ENCODE assay signal across 21 mouse cellular contexts in genomic region chr7:67755366-67755765, GRCm38 (mm10).
"Had no signal": no experiment of that assay in that cellular context is flagged by ENCODE, and none has a peak within 500 bp of the region (broad histone marks: within the 10 kb centered on the region; RNA-seq: fewer than 3 reads in every experiment).

No protein-coding gene starts in this region.

- DNase-seq: forebrain, postnatal 0 days; kidney, adult 11 months; kidney, adult 2 months; kidney, adult 9 months; kidney, postnatal 14 days; kidney, postnatal 36 days; layer of hippocampus, adult 9-11 months; layer of hippocampus, postnatal 36 days; left cerebral cortex, postnatal 4 days had no signal

- H3K4me2 ChIP-seq: heart, embryonic 11.5 days; heart, embryonic 13.5 days; heart, embryonic 15.5 days; hindbrain, embryonic 13.5 days; hindbrain, embryonic 15.5 days; kidney, embryonic 15.5 days; limb, embryonic 13.5 days; limb, embryonic 15.5 days; liver, embryonic 12.5 days had no signal

- H3K4me3 ChIP-seq: heart, embryonic 13.5 days; heart, embryonic 15.5 days; hindbrain, embryonic 13.5 days; hindbrain, embryonic 15.5 days; kidney, embryonic 15.5 days; limb, embryonic 13.5 days; limb, embryonic 15.5 days; liver, embryonic 12.5 days had no signal

- H3K27ac ChIP-seq: heart, embryonic 13.5 days; heart, embryonic 15.5 days; hindbrain, embryonic 13.5 days; hindbrain, embryonic 15.5 days; hindbrain, postnatal 0 days; kidney, embryonic 15.5 days; kidney, postnatal 0 days; limb, embryonic 13.5 days; liver, embryonic 12.5 days had no signal

- H3K36me3 ChIP-seq: heart, embryonic 13.5 days; heart, embryonic 15.5 days; hindbrain, embryonic 13.5 days; hindbrain, embryonic 15.5 days; kidney, embryonic 15.5 days; limb, embryonic 13.5 days; limb, embryonic 15.5 days; liver, embryonic 12.5 days had no signal

- H3K9me3 ChIP-seq: heart, embryonic 13.5 days; heart, embryonic 15.5 days; hindbrain, embryonic 13.5 days; hindbrain, embryonic 15.5 days; kidney, embryonic 15.5 days; limb, embryonic 13.5 days; limb, embryonic 15.5 days; liver, embryonic 12.5 days had no signal

- ATAC-seq: forebrain, postnatal 0 days; hindbrain, postnatal 0 days; intestine, embryonic 16.5 days; liver, embryonic 12.5 days had no signal

- H3K9ac ChIP-seq: forebrain, postnatal 0 days; heart, embryonic 13.5 days; heart, embryonic 15.5 days; hindbrain, embryonic 13.5 days; hindbrain, embryonic 15.5 days; kidney, embryonic 15.5 days; limb, embryonic 13.5 days; limb, embryonic 15.5 days; liver, embryonic 12.5 days had no signal
